19 mouse cellular contexts compared by ENCODE assay signal in the genomic region with DNA sequence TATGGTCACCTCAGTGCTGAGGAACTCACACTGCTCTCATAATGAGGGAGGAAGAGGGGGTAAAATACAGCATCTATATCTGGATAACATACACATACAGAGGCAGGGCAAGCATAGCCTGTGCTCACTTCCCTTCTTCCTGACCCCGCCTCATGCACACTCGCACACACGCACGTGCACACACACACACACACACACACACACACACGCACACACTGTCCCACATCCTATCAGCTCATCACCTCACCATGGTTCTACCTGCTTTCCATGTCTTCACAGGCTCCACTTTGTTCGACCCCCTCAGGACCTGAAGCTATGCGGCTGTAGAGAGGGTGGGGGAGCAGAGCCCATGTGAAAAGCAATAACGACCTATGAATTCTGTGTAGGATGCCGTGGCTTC. TPM values are rescaled to one million over a fixed set of nuclear protein-coding genes. Genes with fewer than 3 reads are reported as not detected.
DNase-seq lines count a peak whose midpoint lies in the region; ATAC-seq and TF ChIP-seq lines count a peak whose summit lies in the region.
"Had no signal": no experiment of that assay in that cellular context is flagged by ENCODE, and none has a peak within 500 bp of the region (broad histone marks: within the 10 kb centered on the region; RNA-seq: fewer than 3 reads in every experiment).

No protein-coding gene starts in this region.

- TF ChIP-seq POLR2A in lung, adult 2 months (IDR thresholded peaks at IDR 0.05; ENCODE audit: borderline replicate concordance, extremely low read depth, low read depth, low read length) = peak; percentile 53; the same call in 1 of the 2 replicates
- TF ChIP-seq POLR2A in MEL (IDR thresholded peaks at IDR 0.05; ENCODE audit: control insufficient read depth in 1 of 2, insufficient read depth in 1 of 2, low read depth in 1 of 2, low read length in 2 of 2, poor library complexity in 1 of 2) = no peak

- H3K27ac ChIP-seq in forebrain, embryonic 10.5 days = peak overlapping the region; percentile 41; the same call in 1 of the 2 replicates
- no peak overlapping the region for H3K27ac ChIP-seq in forebrain, embryonic 16.5 days (ENCODE audit: low read length)
- H3K27ac ChIP-seq in MEL (ENCODE audit: control insufficient read depth, low read depth, low read length) = no peak overlapping the region
- H3K27ac ChIP-seq in liver, embryonic 11.5 days (ENCODE audit: low read depth, low read length) = peak overlapping the region; percentile 63
- H3K27ac ChIP-seq: embryonic facial prominence, embryonic 13.5 days; limb, embryonic 15.5 days had no signal

- peaks cover 91% of the 10 kb centered on the region for H3K4me1 ChIP-seq in forebrain, embryonic 10.5 days
- peaks cover 36% of the 10 kb centered on the region for H3K4me1 ChIP-seq in forebrain, embryonic 16.5 days (replicated peaks; ENCODE audit: control insufficient read depth, insufficient read depth, low read length)
- H3K4me1 ChIP-seq in lung, adult 2 months (ENCODE audit: control insufficient read depth, insufficient read depth, low read length) = peaks cover 12% of the 10 kb centered on the region
- H3K4me1 ChIP-seq in MEL (ENCODE audit: control insufficient read depth in 1 of 2, insufficient read depth in 2 of 2, low read length in 2 of 2) = peaks cover 14 to 43% of the 10 kb centered on the region in 2 experiments
- peaks cover 71% of the 10 kb centered on the region for H3K4me1 ChIP-seq in liver, embryonic 11.5 days (replicated peaks; ENCODE audit: control insufficient read depth, insufficient read depth, low read length)

- no peak for TF ChIP-seq CTCF in lung, adult 2 months (IDR thresholded peaks at IDR 0.05; ENCODE audit: insufficient read depth, low read length)
- no peak for TF ChIP-seq CTCF in MEL (IDR thresholded peaks at IDR 0.05 in 2 of 3, conservative IDR thresholded peaks at IDR 0.05 in 1 of 3; ENCODE audit: control insufficient read depth in 1 of 3, insufficient read depth in 1 of 3, low read depth in 2 of 3, low read length in 3 of 3, poor library complexity in 1 of 3, severe bottlenecking in 1 of 3)

- H3K9ac ChIP-seq in forebrain, embryonic 16.5 days (replicated peaks; ENCODE audit: low read depth, low read length) = no peak overlapping the region
- peak overlapping the region; percentile 19 for H3K9ac ChIP-seq in MEL (ENCODE audit: control insufficient read depth, low read depth, low read length, poor library complexity, severe bottlenecking)
- peak overlapping the region; percentile 38; the same call in 1 of the 2 replicates for H3K9ac ChIP-seq in liver, embryonic 11.5 days (ENCODE audit: low read depth, low read length)
- H3K9ac ChIP-seq: embryonic facial prominence, embryonic 13.5 days; limb, embryonic 15.5 days had no signal

- no peak for ATAC-seq in forebrain, embryonic 16.5 days
- ATAC-seq in liver, embryonic 11.5 days (replicated peaks; ENCODE audit: low FRiP score) = peak; percentile 6; the same call in 1 of the 2 replicates

- DNase-seq in forebrain, embryonic 10.5 days (ENCODE audit: extremely low spot score, low spot score) = peak; percentile 13
- DNase-seq in lung, adult 2 months = no peak
- no peak for DNase-seq in lung, postnatal 4 days
- DNase-seq in MEL (ENCODE audit: low read depth, low spot score) = no peak
- DNase-seq in liver, embryonic 11.5 days (ENCODE audit: low spot score) = no peak
- DNase-seq in right cerebral cortex, postnatal 4 days = no peak
- no peak for DNase-seq in cerebellum, adult 11-12 months
- DNase-seq: adrenal gland, adult 8-10 months; cerebellum, postnatal 25 days; heart, adult 11 months had no signal

- no peak overlapping the region for H3K4me3 ChIP-seq in forebrain, embryonic 10.5 days
- no peak overlapping the region for H3K4me3 ChIP-seq in forebrain, embryonic 16.5 days (replicated peaks; ENCODE audit: low read length)
- no peak overlapping the region for H3K4me3 ChIP-seq in lung, adult 2 months (replicated peaks; ENCODE audit: extremely low read depth, low read depth, low read length)
- H3K4me3 ChIP-seq in MEL (ENCODE audit: control insufficient read depth in 1 of 2, insufficient read depth in 1 of 2, low read depth in 2 of 2, low read length in 2 of 2) = peak overlapping the region; percentile 26 to 47
- H3K4me3 ChIP-seq in liver, embryonic 11.5 days (ENCODE audit: low read depth, low read length) = peak overlapping the region; percentile 16
- H3K4me3 ChIP-seq: embryonic facial prominence, embryonic 13.5 days; limb, embryonic 15.5 days had no signal

- peaks cover 46% of the 10 kb centered on the region for H3K27me3 ChIP-seq in forebrain, embryonic 10.5 days (ENCODE audit: poor library complexity, severe bottlenecking)
- no peaks in the 10 kb centered on the region for H3K27me3 ChIP-seq in forebrain, embryonic 16.5 days (replicated peaks; ENCODE audit: control insufficient read depth, insufficient read depth, low read length)
- no peaks in the 10 kb centered on the region for H3K27me3 ChIP-seq in MEL (ENCODE audit: control insufficient read depth in 1 of 2, insufficient read depth in 2 of 2, low read length in 2 of 2)
- H3K27me3 ChIP-seq in liver, embryonic 11.5 days (replicated peaks; ENCODE audit: control insufficient read depth, insufficient read depth, low read length) = 0 out of 2 replicates have a peak, but pooled peaks cover 2% of the 10 kb centered on the region
- H3K27me3 ChIP-seq: limb, embryonic 15.5 days had no signal

- H3K9me3 ChIP-seq in forebrain, embryonic 10.5 days = no peaks in the 10 kb centered on the region
- H3K9me3 ChIP-seq in forebrain, embryonic 16.5 days (ENCODE audit: control insufficient read depth, low read length) = no peaks in the 10 kb centered on the region
- no peaks in the 10 kb centered on the region for H3K9me3 ChIP-seq in MEL (replicated peaks; ENCODE audit: insufficient read depth, low read length)
- no peaks in the 10 kb centered on the region for H3K9me3 ChIP-seq in liver, embryonic 11.5 days (ENCODE audit: control insufficient read depth, low read length)
- H3K9me3 ChIP-seq: embryonic facial prominence, embryonic 13.5 days; limb, embryonic 15.5 days had no signal

- WGBS in forebrain, embryonic 10.5 days = 84% methylated on average over 9 of the region's 9 CpGs
- 72% methylated on average over 9 of the region's 9 CpGs for WGBS in forebrain, embryonic 16.5 days
- 61% methylated on average over 9 of the region's 9 CpGs for WGBS in lung, adult 2 months
- WGBS in liver, embryonic 11.5 days = 78% methylated on average over 9 of the region's 9 CpGs

- peaks cover 24% of the 10 kb centered on the region for H3K36me3 ChIP-seq in forebrain, embryonic 10.5 days (replicated peaks)
- H3K36me3 ChIP-seq in forebrain, embryonic 16.5 days (ENCODE audit: control insufficient read depth, insufficient read depth) = no peaks in the 10 kb centered on the region
- peaks cover 0 to 28% of the 10 kb centered on the region in 2 experiments; a peak in 2 of 4 replicates for H3K36me3 ChIP-seq in MEL (ENCODE audit: control insufficient read depth in 1 of 2, insufficient read depth in 2 of 2, low read length in 2 of 2)
- peaks cover 2% of the 10 kb centered on the region; the same call in 1 of the 2 replicates for H3K36me3 ChIP-seq in liver, embryonic 11.5 days (ENCODE audit: control insufficient read depth, insufficient read depth, low read length)
- H3K36me3 ChIP-seq: embryonic facial prominence, embryonic 13.5 days; limb, embryonic 15.5 days had no signal

- no peak for TF ChIP-seq EP300 in MEL (IDR thresholded peaks at IDR 0.05; ENCODE audit: low read depth in 1 of 2, low read length in 2 of 2)

- H3K79me2 ChIP-seq in MEL (ENCODE audit: control insufficient read depth, insufficient read depth, low read length, poor library complexity) = no peaks in the 10 kb centered on the region

- H3K4me2 ChIP-seq in forebrain, embryonic 16.5 days (ENCODE audit: low read length) = no peak overlapping the region
- peak overlapping the region; percentile 85 for H3K4me2 ChIP-seq in liver, embryonic 11.5 days
- H3K4me2 ChIP-seq: embryonic facial prominence, embryonic 13.5 days; limb, embryonic 15.5 days had no signal

- no peak for TF ChIP-seq RAD21 in MEL (IDR thresholded peaks at IDR 0.05; ENCODE audit: low read depth, low read length)

TF ChIP-seq in MEL, 35 proteins besides CTCF, POLR2A, EP300 and RAD21:
- TF ChIP-seq ETS1 (IDR thresholded peaks at IDR 0.05; ENCODE audit: low read depth, low read length) (no peak), MXI1 (IDR thresholded peaks at IDR 0.05; ENCODE audit: low read depth, low read length) (0 out of 2 replicates have a peak, but pooled peaks have one; percentile 11), MAX (IDR thresholded peaks at IDR 0.05; ENCODE audit: low read length) (peak; percentile 32; the same call in 1 of the 2 replicates)

RNA-seq across cellular contexts. Expression of a gene that starts 5.9 kb away (rescaled TPM):
- polyA plus RNA-seq in forebrain, embryonic 10.5 days (2016; fragmentation: Nextera tagmentation; extraction: Ambion mirVana) = 52.1 and 60.1 TPM in 2 replicates
- 58.0 and 62.8 TPM in 2 replicates for polyA plus RNA-seq in forebrain, embryonic 16.5 days (2015; fragmentation: Nextera tagmentation; extraction: Ambion mirVana)
- 279 and 648 TPM in 2 replicates for polyA plus RNA-seq in lung, adult 2 months (2012; rRNA removed)
- total RNA-seq in MEL (2012; rRNA removed) = 0.85 and 1.2 TPM in 2 replicates
- 1 to 10 TPM in 1 of 2 experiments, not detected in 1; 1.8 TPM for polyA plus RNA-seq in MEL (2012; ENCODE audit: insufficient read depth in 1 of 2, insufficient read length in 2 of 2, low read depth in 1 of 2, low replicate concordance in 2 of 2, missing spikeins in 1 of 2)
- polyA plus RNA-seq in liver, embryonic 11.5 days (2014; fragmentation: Nextera tagmentation; extraction: Ambion mirVana) = 233 and 245 TPM in 2 replicates

RNA-seq across cellular contexts. Expression of a gene that starts 48.4 kb away (rescaled TPM):
- not detected in 2 replicates for polyA plus RNA-seq in forebrain, embryonic 10.5 days (2016; fragmentation: Nextera tagmentation; extraction: Ambion mirVana)
- polyA plus RNA-seq in forebrain, embryonic 16.5 days (2015; fragmentation: Nextera tagmentation; extraction: Ambion mirVana) = not detected in 2 replicates
- polyA plus RNA-seq in lung, adult 2 months (2012; rRNA removed) = not detected in 2 replicates
- total RNA-seq in MEL (2012; rRNA removed) = not detected in 2 replicates
- polyA plus RNA-seq in MEL (2012; ENCODE audit: insufficient read depth in 1 of 2, insufficient read length in 2 of 2, low read depth in 1 of 2, low replicate concordance in 2 of 2, missing spikeins in 1 of 2) = not detected
- polyA plus RNA-seq in liver, embryonic 11.5 days (2014; fragmentation: Nextera tagmentation; extraction: Ambion mirVana) = not detected in 2 replicates
- total RNA-seq: ES-E14; layer of hippocampus, adult 18-20 months; left cerebral cortex, adult 8-10 months; megakaryocyte, adult 5-6 weeks had no signal
- polyA plus RNA-seq: embryonic facial prominence, embryonic 13.5 days; heart, postnatal 0 days; kidney, embryonic 14.5 days; limb, embryonic 15.5 days had no signal

Comparison
In these comparisons a context has a peak if more than half of its experiments do, and no peak if none do; other contexts are left out.
1. H3K27ac ChIP-seq: peak in forebrain, embryonic 10.5 days (single experiment) and liver, embryonic 11.5 days (single experiment); none in forebrain, embryonic 16.5 days (single experiment) and MEL (single experiment).
2. H3K4me3 ChIP-seq: peak in MEL (2 of 2) and liver, embryonic 11.5 days (single experiment); none in forebrain, embryonic 10.5 days (single experiment), forebrain, embryonic 16.5 days (single experiment) and lung, adult 2 months (single experiment).
3. RNA of a gene that starts 5.9 kb away (polyA plus RNA-seq): 279 to 648 TPM in lung, adult 2 months, 233 to 245 TPM in liver, embryonic 11.5 days, 58.0 to 62.8 TPM in forebrain, embryonic 16.5 days and 52.1 to 60.1 TPM in forebrain, embryonic 10.5 days; 1.8 TPM in MEL; every median in the first group is over 10 times any median in the second.